ENCODE assay signal across 8 mouse cellular contexts in the genomic region with DNA sequence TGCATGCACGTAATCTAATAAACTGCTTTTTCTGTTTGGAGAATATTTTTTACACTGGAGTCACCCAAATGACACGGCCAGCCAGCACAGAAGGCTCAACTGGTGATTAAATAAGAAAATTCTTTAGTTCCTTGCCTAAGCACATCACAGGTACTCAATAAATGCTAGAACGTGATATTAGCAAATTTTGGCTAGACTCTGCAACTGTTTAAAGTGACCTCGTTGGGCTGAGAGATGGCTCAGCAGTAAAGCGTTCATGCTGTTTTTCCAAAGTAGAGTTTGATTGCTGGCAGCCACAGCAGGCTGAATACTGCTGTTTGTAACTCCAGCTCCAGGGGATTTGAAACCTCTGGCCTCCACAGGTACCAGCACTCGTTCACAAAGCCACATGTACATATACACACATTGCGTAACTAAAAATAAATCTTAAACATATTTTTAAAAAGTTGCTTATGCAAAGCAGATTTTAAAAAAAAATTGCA. TPM values are rescaled to one million over a fixed set of nuclear protein-coding genes. Genes with fewer than 3 reads are reported as not detected.
DNase-seq lines count a peak whose midpoint lies in the region; ATAC-seq and TF ChIP-seq lines count a peak whose summit lies in the region.

No protein-coding gene starts in this region.

- WGBS in thymus, adult 2 months: 6% methylated on average over 7 of the region's 7 CpGs
- 52% methylated on average over 7 of the region's 7 CpGs for WGBS in hindbrain, embryonic 13.5 days

- no peak for DNase-seq in thymus, adult 2 months
- DNase-seq in thymus, postnatal 36 days: no peak
- no peak for DNase-seq in retina, postnatal 1 day
- DNase-seq in gastrocnemius, adult 18-20 months (ENCODE audit: low spot score): no peak

- no peaks in the 10 kb centered on the region for H3K9me3 ChIP-seq in erythroblast, embryonic 14.5 days (ENCODE audit: control insufficient read depth, low read length)
- H3K9me3 ChIP-seq in hindbrain, embryonic 13.5 days: no peaks in the 10 kb centered on the region

- no peaks in the 10 kb centered on the region for H3K27me3 ChIP-seq in erythroblast, embryonic 14.5 days (ENCODE audit: control insufficient read depth)
- H3K27me3 ChIP-seq in thymus, adult 2 months (ENCODE audit: control insufficient read depth, insufficient read depth, low read length): no peaks in the 10 kb centered on the region
- H3K27me3 ChIP-seq in hindbrain, embryonic 13.5 days: no peaks in the 10 kb centered on the region

- no peak for ATAC-seq in erythroblast, adult 5-6 weeks (replicated peaks; ENCODE audit: low FRiP score, poor library complexity, severe bottlenecking)
- peak; percentile 4; the same call in 1 of the 2 replicates for ATAC-seq in hindbrain, embryonic 13.5 days (ENCODE audit: low FRiP score)
- peak; percentile 7 for ATAC-seq in megakaryocyte, adult 5-6 weeks (ENCODE audit: poor library complexity, severe bottlenecking)

- H3K9ac ChIP-seq in hindbrain, embryonic 13.5 days: peak overlapping the region; percentile 85

- H3K27ac ChIP-seq in thymus, adult 2 months (ENCODE audit: control insufficient read depth, insufficient read depth, low read length): peak overlapping the region; percentile 85
- H3K27ac ChIP-seq in hindbrain, embryonic 13.5 days: peak overlapping the region; percentile 98

- TF ChIP-seq POLR2A in thymus, adult 2 months (IDR thresholded peaks at IDR 0.05; ENCODE audit: control insufficient read depth, extremely low read depth, insufficient read depth, low read length, poor library complexity): no peak

- H3K4me2 ChIP-seq in hindbrain, embryonic 13.5 days: peak overlapping the region; percentile 70

- no peak for TF ChIP-seq CTCF in thymus, adult 2 months (IDR thresholded peaks at IDR 0.05; ENCODE audit: borderline replicate concordance, control insufficient read depth, extremely low read depth, insufficient read depth, low read length, poor library complexity)

- H3K4me1 ChIP-seq in erythroblast, embryonic 14.5 days (ENCODE audit: control insufficient read depth): peaks cover 30% of the 10 kb centered on the region
- peaks cover 5% of the 10 kb centered on the region for H3K4me1 ChIP-seq in thymus, adult 2 months (replicated peaks; ENCODE audit: control insufficient read depth, insufficient read depth, low read length)
- peaks cover 31% of the 10 kb centered on the region for H3K4me1 ChIP-seq in hindbrain, embryonic 13.5 days (replicated peaks)

- peak overlapping the region; percentile 96 for H3K4me3 ChIP-seq in erythroblast, embryonic 14.5 days (replicated peaks)
- H3K4me3 ChIP-seq in thymus, adult 2 months (ENCODE audit: control insufficient read depth, insufficient read depth, low read length): peak overlapping the region; percentile 16; the same call in 1 of the 2 replicates
- peak overlapping the region; percentile 83 for H3K4me3 ChIP-seq in hindbrain, embryonic 13.5 days

- peaks cover 6% of the 10 kb centered on the region for H3K36me3 ChIP-seq in erythroblast, embryonic 14.5 days (ENCODE audit: control insufficient read depth)
- no peaks in the 10 kb centered on the region for H3K36me3 ChIP-seq in thymus, adult 2 months (ENCODE audit: control insufficient read depth, insufficient read depth, low read length)
- H3K36me3 ChIP-seq in hindbrain, embryonic 13.5 days: no peaks in the 10 kb centered on the region; the same call in 1 of the 2 replicates

RNA-seq across cellular contexts. Expression of a gene that starts 0.6 kb away (rescaled TPM):
- polyA plus RNA-seq in erythroblast, embryonic 14.5 days (2012): 0.28 and 0.66 TPM in 2 replicates
- 31.8 and 40.5 TPM in 2 replicates for total RNA-seq in erythroblast, adult 5-6 weeks (2015; ENCODE audit: low replicate concordance)
- total RNA-seq in erythroblast, adult 5-6 weeks (2017; ENCODE audit: low replicate concordance): 24.6 and 45.4 TPM in 2 replicates
- 35.1 and 39.6 TPM in 2 replicates for polyA plus RNA-seq in thymus, adult 2 months (2012; rRNA removed)
- 75.6 and 77.8 TPM in 2 replicates for polyA plus RNA-seq in hindbrain, embryonic 13.5 days (2015; fragmentation: Nextera tagmentation; extraction: Ambion mirVana)
- 92.3 and 94.3 TPM in 2 replicates for total RNA-seq in megakaryocyte, adult 5-6 weeks (2015)
- 156 and 158 TPM in 2 replicates for total RNA-seq in megakaryocyte, adult 5-6 weeks (2017)
- 10 to 100 TPM; 11.8 to 12.5 TPM for total RNA-seq in gastrocnemius, adult 18-20 months (2021)

Comparison
In these comparisons a context has a peak if more than half of its experiments do, and no peak if none do; other contexts are left out.
1. H3K4me3 ChIP-seq: peak in every context shown above with its lines; median percentile 96 in erythroblast, embryonic 14.5 days; 83 in hindbrain, embryonic 13.5 days; 16 in thymus, adult 2 months.